Mouse (Mus musculus) monocyte, adult 5-6 weeks (primary cell): Measurements from ENCODE around the gene Stap2. TPM values are rescaled to one million over a fixed set of nuclear protein-coding genes. Genes with fewer than 3 reads are reported as not detected.

Experiments used
- ATAC-seq: fragments of 153-309, 156-312 bp; replicated peaks from 2 replicates; pipeline ENCODE4 v1.8.0; 2017; ENCODE audit warnings: mild to moderate bottlenecking; ENCODE audit not compliant: low TSS enrichment, insufficient number of reproducible peaks, severe bottlenecking, poor library complexity, low FRiP score
- total RNA-seq: library from RNA; stranded (forward); fragments of 200-1000, 200-491, 200-594 nt; gene quantifications from 3 replicates; pipeline ENCODE4 v1.2.3, GENCODE M21; 2017

The Stap2 gene
- total RNA-seq, 1 experiment from 2014 or later = not detected

- ATAC-seq = no peak
Measured at GRCm38 (mm10) chr17:55967186-55967585, 38.2 kb downstream of the Stap2 start.

DNA sequence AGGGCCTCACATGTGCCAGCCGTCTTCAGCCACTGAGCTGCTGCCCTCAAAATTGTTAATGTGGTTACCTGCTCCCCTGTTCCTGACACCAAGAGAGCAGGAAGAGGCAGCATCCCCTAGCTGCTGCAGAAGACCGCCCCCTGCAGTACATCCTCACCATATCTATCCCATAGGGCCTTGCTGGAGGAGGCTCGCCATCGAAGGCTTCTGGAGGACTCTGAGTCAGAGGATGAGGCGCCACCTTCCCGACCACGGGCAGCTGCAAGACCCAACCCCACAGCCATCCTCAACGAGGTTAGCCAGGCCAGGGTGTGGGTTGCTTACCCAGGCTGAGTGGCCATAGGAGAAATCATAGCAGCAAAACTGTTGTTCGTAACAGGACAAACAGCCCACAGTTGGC, 40.4 kb downstream of the Stap2 start:
- no peak for ATAC-seq

DNA sequence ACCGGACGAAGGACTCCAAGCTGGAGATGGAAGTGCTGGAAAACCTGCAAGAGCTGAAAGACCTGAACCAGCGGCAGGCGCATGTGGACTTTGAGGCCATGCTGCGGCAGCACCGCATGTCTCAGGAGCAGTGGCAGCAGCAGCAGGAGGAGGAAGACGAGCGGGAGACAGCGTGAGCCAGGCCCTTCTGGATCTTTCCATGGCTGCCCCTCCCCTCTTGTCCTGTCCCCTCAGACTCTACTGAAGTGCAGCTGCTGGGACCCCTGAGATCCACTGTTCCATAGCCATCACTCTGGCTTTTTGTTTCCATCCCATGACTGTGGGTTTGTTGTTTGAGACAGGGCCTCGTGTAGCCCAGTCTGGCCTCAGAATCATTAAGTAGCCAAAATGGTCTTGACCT, 40.9 kb downstream of the Stap2 start:
- ATAC-seq = no peak

DNA sequence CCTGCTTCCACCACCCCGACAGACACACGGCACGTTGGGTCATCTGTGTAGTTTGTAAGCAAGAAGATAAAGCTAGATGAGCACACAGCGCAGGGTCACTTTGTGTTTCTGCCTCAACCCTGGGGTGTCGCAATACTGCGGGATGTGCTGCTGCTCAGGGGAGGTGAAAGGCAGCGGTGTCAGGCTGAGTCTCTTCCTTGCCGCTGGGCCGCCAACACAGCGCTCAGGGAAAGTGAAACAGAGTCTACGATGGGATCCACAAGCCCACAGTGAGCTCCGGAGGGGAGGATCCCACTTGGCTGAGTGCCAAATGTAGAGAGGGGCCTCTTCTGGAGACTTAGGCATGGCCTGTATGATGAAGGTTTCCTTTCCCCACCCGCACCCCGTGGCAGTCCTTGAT, 42.2 kb downstream of the Stap2 start:
- ATAC-seq = no peak

DNA sequence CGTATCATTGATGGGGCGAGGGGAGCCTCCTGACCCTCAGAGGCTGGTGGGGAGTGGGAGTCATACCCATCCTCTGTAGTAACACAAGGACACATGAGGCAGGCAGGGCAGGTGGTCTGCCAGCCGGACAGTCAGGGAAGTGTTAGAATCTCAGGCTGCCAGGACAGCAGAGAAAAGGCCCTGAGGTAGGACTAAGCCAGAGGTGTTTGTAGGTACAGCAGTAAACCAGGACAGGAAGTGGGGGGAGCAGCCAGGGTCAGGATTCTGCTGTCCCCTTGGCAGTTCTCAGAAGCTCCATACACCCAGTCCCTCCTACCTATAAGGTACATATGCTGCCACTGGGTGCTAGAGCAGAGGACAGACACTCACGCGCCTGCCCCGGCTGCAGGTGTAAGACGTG, 43.8 kb downstream of the Stap2 start:
- ATAC-seq = no peak

DNA sequence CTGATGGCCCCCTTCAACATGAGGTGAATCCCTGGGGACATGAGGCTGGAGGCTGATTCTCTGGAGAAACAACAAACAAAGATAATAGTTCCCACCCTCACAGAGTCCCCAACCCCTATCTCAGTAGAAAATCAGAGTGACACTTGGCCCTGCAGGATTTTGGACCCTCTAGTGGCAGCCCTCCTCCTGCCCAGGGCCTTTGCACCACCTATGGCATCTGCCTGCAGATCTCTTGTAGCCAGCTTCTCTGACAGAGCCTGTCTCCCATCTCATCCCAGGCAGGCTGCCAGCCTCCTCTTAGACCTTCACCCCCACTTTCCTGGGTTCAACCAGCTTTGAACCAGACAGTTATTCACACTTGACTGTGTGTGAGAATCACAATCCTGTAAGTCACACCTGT, 44.6 kb downstream of the Stap2 start:
- ATAC-seq = no peak

GRCm38 (mm10) chr17:55959946-55960740, 45.2 kb downstream of the Stap2 start:
- no peak for ATAC-seq

DNA sequence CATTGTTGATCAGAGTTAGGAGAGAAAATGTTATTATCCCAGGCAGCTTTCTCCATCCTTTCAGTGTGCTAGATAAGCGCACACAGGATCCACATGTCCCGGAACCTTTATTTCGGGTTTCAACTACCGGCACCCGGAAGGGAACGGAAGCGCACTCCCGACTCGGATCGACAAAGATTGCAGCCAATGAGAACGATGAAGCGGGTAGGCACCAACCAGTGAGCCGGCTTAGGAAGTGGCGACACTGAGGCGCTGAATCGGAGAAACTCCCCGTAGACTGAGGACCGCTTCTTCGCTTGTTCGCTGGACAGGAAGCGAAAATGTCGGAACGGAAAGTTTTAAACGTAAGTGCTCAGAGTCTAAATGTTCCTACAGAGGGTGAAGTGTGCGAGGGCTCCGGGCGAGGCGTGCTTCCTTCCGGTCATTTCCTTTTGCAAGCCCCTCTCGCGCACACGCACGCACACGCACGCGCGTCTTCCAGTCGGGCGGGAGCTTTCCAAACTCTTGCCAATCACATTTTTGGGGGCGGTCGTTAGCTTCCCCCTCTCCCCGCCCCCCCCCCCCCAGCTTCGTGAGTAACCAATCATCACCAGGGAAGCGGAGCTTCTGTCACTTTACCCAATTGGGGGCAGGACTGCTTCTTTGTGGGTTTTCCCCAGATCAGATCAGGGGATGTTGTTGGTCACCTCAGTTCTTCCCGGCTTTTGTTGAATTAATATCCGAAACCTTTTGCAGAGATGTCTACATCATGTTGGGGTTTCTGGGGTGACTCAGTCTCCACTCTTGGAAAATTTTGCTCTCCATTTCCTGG, 46.3 kb downstream of the Stap2 start, which contains the start of gene Yju2:
Gene Yju2, plus strand, starts transcription at position 182 of the 811 bp plus-strand sequence.
- ATAC-seq = peak; percentile 84

DNA sequence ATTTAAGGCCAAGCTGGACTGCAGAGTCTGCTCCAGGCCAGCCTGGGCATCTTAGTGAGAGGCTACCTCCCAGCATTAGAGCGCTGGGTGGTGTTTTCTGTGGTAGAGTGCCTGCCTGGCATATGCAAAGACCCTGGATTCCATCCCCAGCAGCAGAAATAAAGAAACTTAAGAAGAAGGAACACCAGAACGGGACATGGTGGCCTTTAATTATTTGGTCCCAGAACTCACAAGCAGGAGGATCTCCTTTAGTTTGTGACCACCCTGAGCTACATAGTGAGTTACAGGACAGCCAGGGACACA, 46.8 kb downstream of the Stap2 start:
- ATAC-seq = no peak

DNA sequence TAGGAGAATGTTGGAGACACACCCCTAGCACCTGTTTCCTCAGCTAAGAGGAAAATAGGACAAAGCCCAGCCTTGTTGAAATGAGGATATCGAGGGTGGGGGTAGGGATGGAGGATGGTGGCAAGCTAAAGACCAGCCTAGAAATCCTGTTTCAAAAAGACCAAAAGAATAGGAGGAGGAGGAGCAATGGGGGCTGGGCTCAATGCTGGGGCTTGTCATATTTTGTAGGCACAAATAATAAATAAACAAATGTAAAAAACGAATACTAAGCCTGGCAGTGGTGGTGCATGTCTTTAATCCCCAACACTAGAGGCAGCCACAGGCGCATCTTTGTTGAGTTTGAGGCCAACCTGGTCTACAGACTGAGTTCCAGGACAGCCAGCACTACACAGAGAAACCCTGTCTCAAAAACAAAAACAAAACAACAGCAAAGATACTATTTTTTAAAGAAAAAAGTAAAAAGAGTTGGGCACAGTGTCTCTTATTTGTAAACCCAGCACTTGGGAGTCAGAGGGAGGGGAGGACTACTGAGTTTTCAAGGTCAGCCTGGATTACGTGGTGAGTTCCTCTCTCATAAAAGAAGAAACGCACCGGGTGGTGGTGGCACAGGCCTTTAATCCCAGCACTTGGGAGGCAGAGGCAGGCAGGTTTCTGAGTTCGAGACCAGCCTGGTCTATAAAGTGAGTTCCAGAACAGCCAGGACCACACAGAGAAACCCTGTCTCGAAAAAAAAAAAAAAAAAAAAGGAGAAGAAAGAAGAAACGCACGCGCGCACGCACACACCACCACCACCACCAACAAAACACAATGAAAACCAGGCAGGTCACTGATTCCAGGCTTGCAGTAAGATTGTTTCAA, 47.4 kb downstream of the Stap2 start:
- ATAC-seq = no peak

GRCm38 (mm10) chr17:55957168-55957567, 48.2 kb downstream of the Stap2 start:
- no peak for ATAC-seq

DNA sequence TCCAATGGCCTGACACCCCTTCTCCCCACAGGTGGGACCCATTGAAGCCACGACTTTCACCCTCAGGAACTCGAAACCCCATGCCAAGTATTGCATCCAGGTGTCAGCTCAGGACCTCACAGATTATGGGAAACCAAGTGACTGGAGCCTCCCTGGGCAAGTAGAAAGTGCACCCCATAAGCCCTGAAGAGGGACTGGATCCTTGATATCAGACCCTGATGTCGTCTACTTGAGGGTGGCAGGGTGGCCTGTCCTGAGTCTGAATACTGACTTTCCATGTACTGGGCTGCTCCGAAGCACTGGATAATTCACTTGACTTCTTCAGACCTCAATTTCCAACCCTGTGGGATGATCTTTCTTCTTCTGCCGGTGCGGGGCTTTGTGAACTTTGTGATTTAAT, 48.8 kb downstream of the Stap2 start:
- ATAC-seq = no peak

- no peak for ATAC-seq
Measured at GRCm38 (mm10) chr17:55956129-55956528, 49.3 kb downstream of the Stap2 start.

DNA sequence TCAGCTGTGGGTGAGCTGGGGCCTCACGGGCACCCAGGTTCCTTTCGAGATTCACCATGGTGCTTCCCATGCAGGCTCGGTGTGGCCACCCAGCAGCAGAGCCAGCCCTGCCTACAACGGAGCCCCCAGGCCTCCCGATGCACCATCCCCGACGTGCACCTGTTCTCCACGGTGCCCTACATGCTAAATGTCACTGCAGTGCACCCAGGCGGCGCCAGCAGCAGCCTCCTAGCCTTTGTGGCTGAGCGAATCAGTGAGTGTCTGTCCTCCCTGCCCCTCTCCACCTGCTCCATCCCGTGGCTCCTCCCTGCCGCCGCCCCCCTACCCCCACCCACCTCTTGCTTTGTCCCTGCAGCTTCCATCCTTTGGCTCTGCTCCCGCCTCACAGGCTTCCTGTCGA, 51.2 kb downstream of the Stap2 start:
- no peak for ATAC-seq

DNA sequence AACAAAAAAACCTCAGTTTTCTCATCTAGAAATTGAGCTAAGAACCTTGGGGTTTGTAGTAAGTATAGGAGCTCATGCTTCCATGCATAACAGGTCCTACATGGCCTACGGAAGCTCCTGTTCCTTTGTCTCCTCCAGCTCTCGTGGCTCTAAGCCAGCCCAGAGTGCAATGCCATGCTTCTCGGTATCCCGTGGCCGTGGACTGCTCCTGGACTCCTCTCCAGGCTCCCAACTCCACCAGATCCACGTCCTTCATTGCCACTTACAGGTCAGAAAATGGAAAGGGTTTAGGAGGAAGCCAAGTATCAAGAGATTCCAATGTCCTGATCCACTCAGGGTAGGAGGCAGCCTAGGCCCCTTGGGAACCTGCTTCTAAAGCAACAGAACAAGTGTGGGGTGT, 51.6 kb downstream of the Stap2 start:
- ATAC-seq = no peak

DNA sequence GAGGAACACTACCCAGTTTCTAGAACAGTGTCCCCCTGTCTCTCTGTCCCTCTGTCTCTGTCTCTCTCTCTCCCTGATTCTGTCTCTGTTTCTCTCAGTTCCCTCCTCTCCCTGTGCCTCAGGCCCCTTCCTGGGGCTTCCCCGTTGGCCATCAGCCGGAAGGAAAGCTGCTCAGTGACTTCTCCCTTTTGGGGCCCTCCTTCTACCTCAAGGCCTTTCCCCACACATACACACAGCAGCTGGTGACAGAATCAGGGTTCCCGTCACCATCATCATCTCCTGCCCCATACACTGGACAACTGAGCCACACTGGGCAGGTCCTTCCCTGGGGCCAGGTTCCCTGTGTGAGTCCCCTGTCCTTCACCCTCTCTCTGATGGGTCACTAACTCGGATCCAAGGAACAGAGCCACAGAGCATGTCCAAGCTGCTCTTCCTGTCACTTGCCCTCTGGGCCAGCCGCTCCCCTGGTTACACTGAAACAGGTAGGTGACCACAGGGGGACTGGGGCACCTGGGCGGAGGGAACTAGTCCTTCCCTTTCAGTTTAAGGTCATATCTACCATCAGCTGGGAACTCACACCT, 52.8 kb downstream of the Stap2 start, which contains the start of gene Ebi3:
Gene Ebi3, plus strand, starts transcription at position 194 of the 581 bp plus-strand sequence.
- peak; percentile 87 for ATAC-seq

GRCm38 (mm10) chr17:55952041-55952440, 53.3 kb downstream of the Stap2 start:
- ATAC-seq = no peak

DNA sequence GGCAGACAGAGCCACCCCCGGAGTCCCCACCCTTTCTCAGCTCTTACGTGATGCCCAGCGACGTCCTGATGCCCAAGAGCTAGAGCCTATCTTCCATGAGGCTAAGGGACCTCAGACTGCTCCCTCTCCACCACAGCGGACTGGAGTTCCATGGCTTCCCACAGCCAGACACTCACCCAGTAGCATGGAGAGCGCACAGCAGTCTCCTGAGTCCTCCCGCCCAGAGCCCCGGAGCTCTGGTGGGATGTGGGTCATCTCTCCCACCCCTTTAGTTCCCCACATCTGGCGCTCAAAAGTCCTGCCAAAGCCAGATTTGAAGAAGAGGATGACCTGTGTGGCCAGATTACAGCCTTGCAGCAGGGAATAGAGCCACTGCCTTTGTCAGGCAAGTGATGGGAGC, 54.8 kb downstream of the Stap2 start:
- ATAC-seq = no peak

- no peak for ATAC-seq
Measured at GRCm38 (mm10) chr17:55949400-55949799, 56.0 kb downstream of the Stap2 start, which contains the start of gene Zfp119b. TSS of gene Zfp119b (minus strand) at chr17:55949500.
